Mouse (Mus musculus) ES-Bruce4 (cell line): ENCODE data around the gene Zswim3. TPM values are rescaled to one million over a fixed set of nuclear protein-coding genes. Genes with fewer than 3 reads are reported as not detected.
"Not testable (repeated sequence)": the region's sequence is repeated elsewhere in the genome, so short reads cannot be mapped to it uniquely, and the experiment has no call there.

Source experiments
- H3K27ac ChIP-seq: 2 replicates; pipeline ENCODE4 v1.5.1; 2012; ENCODE audit warnings: low read length, inconsistent platforms; ENCODE audit not compliant: insufficient read depth
- H3K27me3 ChIP-seq: 2 replicates; pipeline ENCODE4 v1.6.1; 2012; ENCODE audit warnings: mild to moderate bottlenecking, low read length, inconsistent platforms; ENCODE audit not compliant: control insufficient read depth, poor library complexity, insufficient read depth, severe bottlenecking
- H3K36me3 ChIP-seq: 2 replicates; pipeline ENCODE4 v1.6.1; 2012; ENCODE audit warnings: inconsistent platforms, mild to moderate bottlenecking, low read length, moderate library complexity; ENCODE audit not compliant: control insufficient read depth, poor library complexity, insufficient read depth, severe bottlenecking
- H3K4me1 ChIP-seq: one replicate; pipeline ENCODE4 v1.8.1; 2011; ENCODE audit warnings: low read length; ENCODE audit not compliant: control insufficient read depth, insufficient read depth
- H3K4me3 ChIP-seq: 2 replicates; pipeline ENCODE4 v1.5.1; 2011; ENCODE audit warnings: low read depth, mild to moderate bottlenecking, low read length
- H3K9ac ChIP-seq: 2 replicates; pipeline ENCODE4 v1.6.1; 2012; ENCODE audit warnings: low read depth, mild to moderate bottlenecking, inconsistent platforms; ENCODE audit not compliant: poor library complexity, severe bottlenecking
- H3K9me3 ChIP-seq: replicated peaks from 2 replicates; pipeline ENCODE4 v1.6.1; 2012; ENCODE audit warnings: mild to moderate bottlenecking, low read length, inconsistent platforms; ENCODE audit not compliant: control insufficient read depth, poor library complexity, insufficient read depth, severe bottlenecking
- CTCF ChIP-seq: IDR thresholded peaks from one replicate; pipeline ENCODE4 v1.8.1; 2011; ENCODE audit warnings: low read depth, low read length
- EP300 ChIP-seq: IDR thresholded peaks from 2 replicates; pipeline ENCODE4 v1.6.1; 2011; ENCODE audit warnings: low read depth, low read length; ENCODE audit not compliant: insufficient read depth
- POLR2A ChIP-seq: IDR thresholded peaks from one replicate; pipeline ENCODE4 v1.8.1; 2011; ENCODE audit warnings: low read length; ENCODE audit not compliant: insufficient read depth
- polyA plus RNA-seq: library from polyadenylated mRNA; stranded (reverse); fragments of >200 nt; gene quantifications from 2 replicates; pipeline ENCODE4 v1.2.4, GENCODE M21; 2011; ENCODE audit warnings: low read depth; ENCODE audit not compliant: missing spikeins, insufficient read depth, insufficient read length

The Zswim3 gene
- polyA plus RNA-seq, 1 experiment, result 10.7 TPM

DNA sequence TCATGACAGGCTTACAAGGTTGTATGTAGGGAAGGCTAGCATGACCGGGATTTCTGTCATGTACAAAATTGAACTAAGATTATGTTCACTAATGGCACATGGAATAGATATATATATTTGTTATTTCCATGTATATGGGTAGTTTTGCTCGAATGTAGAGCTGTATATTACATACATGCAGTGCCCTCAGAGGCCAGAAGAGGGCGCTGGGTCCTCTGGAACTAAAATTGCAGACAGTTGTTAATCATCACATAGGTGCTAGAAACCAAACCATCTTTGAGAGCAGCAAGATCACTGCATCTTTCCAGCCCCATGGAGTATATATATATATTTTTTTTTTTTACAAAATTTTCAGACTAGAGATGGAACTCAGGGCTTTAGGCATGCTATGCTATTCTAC, 40.9 kb downstream of the Zswim3 start:
- no peaks in the 10 kb centered on the region for H3K4me1 ChIP-seq
- no peak for TF ChIP-seq POLR2A
- peak; percentile 46 for TF ChIP-seq CTCF
- peaks cover 5% of the 10 kb centered on the region for H3K36me3 ChIP-seq
- no peak overlapping the region for H3K27ac ChIP-seq
- H3K4me3 ChIP-seq, result no peak overlapping the region
- H3K9me3 ChIP-seq, result no peaks in the 10 kb centered on the region
- no peak overlapping the region for H3K9ac ChIP-seq
- H3K27me3 ChIP-seq, result no peaks in the 10 kb centered on the region

DNA sequence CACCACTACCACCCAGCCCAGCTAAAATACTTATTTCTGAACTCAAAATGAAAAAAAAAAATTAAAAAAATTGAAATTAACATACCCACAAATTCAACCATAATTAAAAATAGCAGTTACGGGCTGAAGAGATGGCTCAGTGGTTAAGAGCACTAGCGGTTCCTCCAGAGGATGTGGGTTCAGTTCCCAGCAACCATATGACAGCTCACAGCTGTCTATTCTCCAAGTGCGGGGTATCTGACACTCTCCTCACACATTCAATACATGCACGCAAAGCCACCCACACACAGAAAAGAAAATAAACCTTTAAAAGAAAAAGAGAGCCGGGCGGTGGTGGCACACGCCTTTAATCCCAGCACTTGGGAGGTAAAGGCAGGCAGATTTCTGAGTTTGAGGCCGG, 45.2 kb downstream of the Zswim3 start:
- Histone ChIP-seq H3K36me3 (peaks cover 28% of the 10 kb centered on the region), H3K27ac (no peak overlapping the region), H3K9ac (no peak overlapping the region), H3K4me1 (no peaks in the 10 kb centered on the region), H3K27me3 (no peaks in the 10 kb centered on the region), H3K4me3 (no peak overlapping the region), H3K9me3 (no peaks in the 10 kb centered on the region)
- TF ChIP-seq POLR2A (no peak), CTCF (no peak), EP300 (no peak)

DNA sequence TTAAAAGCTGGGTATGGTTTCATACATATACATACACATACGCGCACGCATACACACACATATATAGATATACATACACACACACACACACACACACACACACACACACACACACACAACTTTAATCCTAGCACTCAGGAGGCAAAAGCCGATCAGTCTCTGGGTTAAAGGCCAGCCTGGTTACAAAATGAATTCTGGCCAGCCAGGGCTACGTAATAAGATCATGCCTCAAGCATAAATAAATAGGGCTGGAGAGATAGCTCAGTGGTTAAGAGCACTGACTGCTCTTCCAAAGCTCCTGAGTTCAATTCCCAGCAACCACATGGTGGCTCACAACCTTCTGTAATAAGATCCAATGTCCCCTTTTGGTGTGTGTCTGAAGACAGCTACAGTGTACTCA, 50.7 kb downstream of the Zswim3 start:
- not testable (repeated sequence) for H3K4me1 ChIP-seq, H3K27me3 ChIP-seq, H3K9me3 ChIP-seq, H3K4me3 ChIP-seq, H3K27ac ChIP-seq
- Histone ChIP-seq H3K9ac (0 out of 2 replicates have a peak overlapping the region, but pooled peaks have one; percentile 14), H3K36me3 (peaks cover 23% of the 10 kb centered on the region)

DNA sequence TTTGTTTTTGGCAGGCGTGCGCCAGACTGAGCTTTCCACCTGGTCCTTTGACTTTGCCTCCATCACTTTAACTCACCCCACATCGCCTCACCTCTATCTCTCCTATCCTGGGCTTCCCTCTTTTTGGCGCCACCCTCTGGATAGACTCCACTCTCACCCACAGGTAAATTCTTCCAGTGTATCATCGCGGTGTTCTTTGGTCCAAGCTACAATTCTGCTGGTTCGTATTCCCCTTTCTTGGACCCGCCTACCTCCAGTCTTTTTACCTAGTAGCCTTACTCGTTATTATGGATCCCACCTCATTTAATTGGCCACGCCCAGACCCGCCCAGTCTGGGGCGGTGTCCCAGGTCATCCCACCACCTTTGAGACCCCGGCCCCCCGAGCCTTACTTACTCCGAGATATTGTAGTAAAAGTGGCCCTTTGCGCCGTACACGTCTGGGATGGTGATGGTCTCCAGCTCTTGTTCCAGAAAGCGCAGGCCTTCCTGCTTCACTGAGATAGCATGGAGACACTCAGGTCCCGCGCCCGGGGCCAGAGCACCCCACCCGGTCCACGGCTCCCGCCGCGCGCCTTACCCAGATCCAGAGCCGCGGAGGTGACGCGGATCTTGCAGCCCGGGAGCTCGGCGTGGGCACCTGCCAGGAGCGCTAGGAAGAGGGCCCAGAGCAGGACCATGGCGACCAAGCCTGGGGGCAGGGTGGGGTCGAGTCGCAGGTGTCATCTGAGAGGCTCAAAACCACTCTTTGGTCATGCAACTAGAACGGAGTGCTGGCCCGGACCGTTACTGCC, 51.6 kb downstream of the Zswim3 start:
- Histone ChIP-seq H3K36me3 (peaks cover 19% of the 10 kb centered on the region), H3K27me3 (no peaks in the 10 kb centered on the region), H3K27ac (peak overlapping the region; percentile 68), H3K9ac (peak overlapping the region; percentile 69), H3K4me3 (peak overlapping the region; percentile 69), H3K9me3 (no peaks in the 10 kb centered on the region), H3K4me1 (no peaks in the 10 kb centered on the region)
- peak; percentile 18 for TF ChIP-seq CTCF
- TF ChIP-seq POLR2A, result peak; percentile 49
- TF ChIP-seq EP300, result peak; percentile 10; the same call in 1 of the 2 replicates

DNA sequence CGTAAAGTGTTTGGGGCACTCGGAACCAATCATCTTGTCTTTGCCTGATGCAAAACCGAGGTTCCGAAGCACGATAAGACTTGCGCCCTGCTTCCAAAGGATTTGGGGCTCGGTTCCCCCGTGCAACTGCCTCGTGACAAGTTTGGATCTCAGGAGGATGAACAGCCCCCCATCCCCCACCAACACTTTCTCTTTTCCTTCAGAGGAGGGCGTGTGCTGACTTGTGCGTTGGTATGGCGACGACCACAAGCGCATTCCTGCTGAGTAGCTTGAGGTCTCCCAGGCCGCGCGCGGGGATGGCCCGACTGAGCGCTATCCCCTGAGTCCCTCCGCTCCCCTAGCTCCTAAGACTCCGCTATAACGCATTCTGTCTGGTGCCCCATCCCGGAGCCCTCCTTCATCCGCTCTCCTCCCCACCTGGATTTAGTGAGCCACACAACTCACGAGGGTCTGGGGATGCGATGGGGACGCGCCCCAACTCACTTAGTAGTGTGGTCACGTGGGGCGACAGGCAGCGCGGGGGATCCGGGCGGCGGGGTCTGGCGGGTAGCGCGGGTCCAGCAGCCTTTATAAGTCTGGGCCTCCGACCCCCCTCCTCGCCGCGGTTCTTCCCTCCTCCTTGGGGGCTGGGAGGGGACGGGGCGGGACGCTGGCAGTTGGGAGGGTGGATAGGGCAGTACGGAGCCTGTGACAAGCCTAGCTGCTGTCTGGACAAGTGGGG, 52.4 kb downstream of the Zswim3 start, which contains the start of gene Pltp:
Pltp (minus strand) TSS at position 611 of the 721 bp plus-strand sequence.
- Histone ChIP-seq H3K4me3 (peak within 1 kb of the TSS; percentile 69), H3K27ac (peak within 1 kb of the TSS; percentile 81), H3K9me3 (no peaks in the 10 kb centered on the region), H3K9ac (peak within 1 kb of the TSS; percentile 69), H3K36me3 (peaks cover 16% of the 10 kb centered on the region), H3K4me1 (no peaks in the 10 kb centered on the region), H3K27me3 (no peaks in the 10 kb centered on the region)
- TF ChIP-seq EP300, result 0 out of 2 replicates have a peak, but pooled peaks have one; percentile 16
- TF ChIP-seq CTCF, result no peak

DNA sequence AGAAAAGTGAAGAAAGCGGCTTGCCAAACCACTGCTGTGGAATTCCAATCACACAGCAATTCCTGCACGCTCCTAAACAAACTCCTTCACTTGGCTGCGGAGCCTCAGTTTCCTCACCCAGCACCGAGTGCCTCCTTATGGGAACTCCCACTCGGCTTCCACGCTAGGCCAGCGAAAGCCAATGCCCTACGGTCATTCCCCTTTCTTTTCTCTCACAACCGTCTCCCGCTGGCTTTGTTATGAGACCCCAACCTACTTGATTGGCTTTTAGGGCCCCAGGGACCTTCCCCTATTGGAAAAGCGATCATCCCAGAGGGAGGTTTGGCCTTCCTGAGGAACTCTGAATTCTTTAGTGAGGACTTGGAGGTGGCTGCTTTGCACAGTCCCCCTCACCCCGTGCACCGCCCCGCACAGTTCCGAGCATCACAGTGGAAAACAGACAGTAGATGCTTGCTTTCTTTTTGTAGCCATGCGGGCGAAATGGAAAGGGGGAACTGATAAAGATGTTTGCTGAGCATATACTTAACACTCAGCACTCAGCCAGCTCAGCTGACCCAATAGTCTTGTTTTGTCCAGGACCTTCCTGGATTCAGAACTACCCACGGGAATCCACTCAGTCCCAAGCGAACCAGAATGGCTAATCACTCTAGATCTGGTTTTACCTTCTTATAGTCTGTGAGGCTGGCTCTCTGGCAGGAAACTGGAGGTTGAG, 53.1 kb downstream of the Zswim3 start:
- Histone ChIP-seq H3K27ac (peak overlapping the region; percentile 81), H3K9me3 (no peaks in the 10 kb centered on the region), H3K9ac (peak overlapping the region; percentile 69), H3K27me3 (no peaks in the 10 kb centered on the region), H3K4me1 (no peaks in the 10 kb centered on the region), H3K4me3 (peak overlapping the region; percentile 69), H3K36me3 (peaks cover 10% of the 10 kb centered on the region)
- TF ChIP-seq EP300, result peak; percentile 6; the same call in 1 of the 2 replicates
- no peak for TF ChIP-seq POLR2A
- TF ChIP-seq CTCF, result no peak
